Mouse (Mus musculus) cerebellum, postnatal 10 days (tissue): ENCODE data around the gene Abl2.
"Not testable (repeated sequence)": the region's sequence is repeated elsewhere in the genome, so short reads cannot be mapped to it uniquely, and the experiment has no call there.

Experiments used
- DNase-seq, 2 experiments: peaks; one replicate each; pipeline ENCODE4 v3.0.0; 2021; ENCODE audit warnings: mixed read lengths in 2 of 2

Gene Abl2

GRCm38 (mm10) chr1:156558024-156558930 lies at the start of gene Abl2:
Abl2 (plus strand) TSS chr1:156558786.
- peak; percentile 94 to 96 for DNase-seq

GRCm38 (mm10) chr1:156520136-156520780 lies 38.3 kb upstream of the Abl2 start:
- DNase-seq: no peak

- DNase-seq: peak; percentile 13 to 19
These were observed 36.6 kb upstream of the Abl2 start for GRCm38 (mm10) chr1:156521796-156522517.

- DNase-seq: not testable (repeated sequence)
These were observed 34.7 kb upstream of the Abl2 start, which contains the start of gene Gm10031 for GRCm38 (mm10) chr1:156523842-156524241. Gm10031 (plus strand) TSS chr1:156524012.

- DNase-seq: not testable (repeated sequence)
These were observed 26.0 kb upstream of the Abl2 start for GRCm38 (mm10) chr1:156532476-156533175.

DNA sequence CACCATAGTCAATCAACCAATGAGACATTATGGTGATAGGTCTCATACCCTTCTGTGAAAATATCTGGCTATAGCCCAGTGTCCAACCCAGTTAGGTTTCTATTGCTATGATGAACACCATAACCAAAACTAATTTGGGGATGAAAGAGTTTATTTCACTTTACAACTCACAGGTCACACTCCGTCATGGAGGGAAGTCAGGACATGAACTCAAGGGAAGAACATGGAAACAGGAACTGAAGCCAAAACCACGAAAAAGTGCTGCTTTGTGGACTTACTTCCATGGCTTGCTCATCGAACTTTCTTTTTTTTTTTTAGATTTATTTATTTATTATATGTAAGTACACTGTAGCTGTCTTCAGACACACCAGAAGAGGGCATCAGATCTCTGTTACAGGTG lies 25.1 kb upstream of the Abl2 start:
- no peak for DNase-seq

DNA sequence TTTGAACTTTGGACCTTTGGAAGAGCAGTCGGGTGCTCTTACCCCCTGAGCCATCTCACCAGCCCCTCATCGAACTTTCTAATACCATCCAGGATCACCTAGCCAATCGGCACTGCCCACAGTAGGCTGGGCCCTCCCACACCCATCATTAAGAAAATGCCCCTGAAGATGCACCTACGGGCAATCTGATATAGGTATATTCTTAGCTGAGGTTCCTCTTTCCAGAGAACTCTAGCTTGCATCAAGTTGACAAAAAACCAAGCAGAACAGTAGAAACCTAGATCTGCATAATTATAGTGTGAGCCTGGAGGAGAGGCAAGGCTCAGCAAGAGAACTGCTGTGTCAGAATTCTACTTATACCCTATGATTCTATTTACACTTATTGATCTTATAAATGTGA lies 24.7 kb upstream of the Abl2 start:
- DNase-seq: no peak

DNA sequence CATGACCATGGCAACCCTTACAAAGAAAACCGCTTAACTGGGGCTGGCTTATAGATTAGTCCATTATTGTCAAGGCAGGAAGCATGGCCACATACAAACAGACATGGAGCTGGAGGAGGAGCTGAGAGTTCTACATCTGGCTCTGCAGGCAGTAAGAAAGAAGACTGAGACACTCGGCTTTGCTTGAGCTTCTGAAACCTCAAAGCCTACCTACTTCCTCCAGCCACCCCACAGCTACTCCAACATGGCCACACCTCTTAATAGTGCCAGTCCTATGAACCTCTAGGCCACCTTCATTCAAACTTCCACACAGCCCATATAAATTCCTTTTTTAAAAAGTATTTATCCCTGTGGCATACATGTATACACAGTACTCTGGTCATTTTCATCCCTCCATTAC lies 21.6 kb upstream of the Abl2 start:
- DNase-seq: no peak

DNA sequence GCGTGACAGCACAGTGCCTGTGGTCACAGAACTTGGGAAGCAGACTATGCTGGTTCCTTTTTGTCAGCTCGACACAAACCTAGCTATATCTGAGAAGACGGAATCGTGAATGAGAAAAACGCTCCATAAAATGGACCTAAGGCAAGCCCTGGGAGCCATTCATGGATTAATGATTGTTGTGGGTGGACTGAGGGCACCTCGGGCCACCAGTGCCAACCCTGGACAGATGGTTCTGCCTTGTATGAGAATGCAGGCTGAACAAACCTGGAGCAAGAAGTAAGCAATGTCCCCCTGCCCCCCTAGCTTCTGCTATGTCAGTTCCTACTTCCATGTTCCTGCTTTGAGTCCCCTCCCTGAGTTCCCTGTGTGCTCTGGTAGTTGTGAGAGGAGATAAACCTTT lies 20.9 kb upstream of the Abl2 start:
- peak in 1 of 2 experiments; percentile 17 for DNase-seq

GRCm38 (mm10) chr1:156538382-156538781 lies 20.2 kb upstream of the Abl2 start:
- DNase-seq: no peak

DNA sequence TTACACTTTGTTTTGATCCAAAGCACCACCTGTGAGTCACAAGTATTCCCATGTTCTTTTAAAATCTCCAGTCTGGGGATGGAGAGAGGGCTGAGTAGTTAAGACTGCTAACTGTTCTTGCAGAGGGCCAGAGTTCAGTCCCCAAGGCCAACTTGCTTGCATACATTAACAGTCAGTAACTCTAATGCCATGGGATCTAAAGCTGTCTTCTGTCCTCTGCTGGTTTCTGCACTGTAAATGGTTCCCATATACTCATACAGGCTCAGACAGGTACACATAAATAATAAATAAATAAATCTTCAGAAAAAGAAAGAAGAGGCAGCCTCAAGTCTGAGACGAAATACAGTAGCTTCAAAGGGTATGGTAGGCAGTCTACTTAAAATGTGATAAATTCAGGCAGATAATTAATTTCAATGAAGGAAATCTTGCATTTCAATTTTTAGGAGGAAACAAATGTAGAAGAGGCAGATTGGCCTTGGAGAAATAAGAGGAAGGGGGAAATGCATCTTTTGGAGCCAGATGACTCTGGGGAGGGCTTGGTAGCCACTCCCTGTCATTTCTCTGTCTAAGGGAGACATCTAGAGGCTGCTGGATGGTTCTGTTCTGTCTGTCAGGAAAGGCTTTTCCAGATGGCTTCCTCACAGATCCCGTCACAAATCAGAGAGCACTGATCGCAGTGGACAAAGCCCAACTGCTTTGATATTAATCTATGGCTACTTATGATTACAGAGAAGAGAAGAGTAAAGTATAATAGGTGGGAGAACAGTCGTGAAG lies 18.6 kb upstream of the Abl2 start:
- DNase-seq: peak; percentile 54 to 60

- no peak for DNase-seq
These were observed 14.6 kb upstream of the Abl2 start for GRCm38 (mm10) chr1:156543999-156544398.

DNA sequence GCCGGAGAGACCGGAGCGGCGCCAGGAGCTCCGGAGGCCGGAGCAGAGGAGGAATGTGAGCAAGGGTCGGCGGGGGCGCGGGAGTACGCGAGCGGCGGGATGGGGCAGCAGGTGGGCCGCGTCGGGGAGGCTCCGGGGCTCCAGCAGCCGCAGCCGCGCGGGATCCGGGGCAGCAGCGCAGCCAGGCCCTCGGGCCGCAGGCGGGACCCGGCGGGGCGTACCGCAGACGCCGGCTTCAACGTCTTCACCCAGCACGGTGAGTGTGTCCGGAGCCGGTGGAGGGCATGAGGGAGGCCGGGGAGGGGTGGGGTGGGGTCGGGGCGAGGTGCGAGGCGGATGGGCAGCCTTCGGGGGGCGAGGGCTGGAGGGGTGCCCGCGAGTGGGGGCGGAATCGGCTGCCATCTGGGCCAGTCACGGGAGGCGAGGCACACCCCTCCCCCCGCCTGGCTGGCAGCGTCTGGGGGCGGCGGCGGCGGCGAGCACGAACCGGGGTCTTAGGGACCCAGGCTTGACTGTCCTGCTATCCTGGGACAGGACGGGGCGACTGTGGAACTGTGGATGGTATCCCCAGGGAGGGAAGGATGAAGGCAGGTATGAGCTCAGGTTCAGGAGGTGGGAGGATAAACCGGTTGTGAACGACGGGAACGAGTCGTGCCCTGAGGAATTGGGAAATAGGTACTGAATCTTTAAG lies 509 bp downstream of the Abl2 start:
- DNase-seq: peak; percentile 93 to 94

GRCm38 (mm10) chr1:156559641-156560020 lies 1.0 kb downstream of the Abl2 start:
- peak; percentile 46 to 56 for DNase-seq

DNA sequence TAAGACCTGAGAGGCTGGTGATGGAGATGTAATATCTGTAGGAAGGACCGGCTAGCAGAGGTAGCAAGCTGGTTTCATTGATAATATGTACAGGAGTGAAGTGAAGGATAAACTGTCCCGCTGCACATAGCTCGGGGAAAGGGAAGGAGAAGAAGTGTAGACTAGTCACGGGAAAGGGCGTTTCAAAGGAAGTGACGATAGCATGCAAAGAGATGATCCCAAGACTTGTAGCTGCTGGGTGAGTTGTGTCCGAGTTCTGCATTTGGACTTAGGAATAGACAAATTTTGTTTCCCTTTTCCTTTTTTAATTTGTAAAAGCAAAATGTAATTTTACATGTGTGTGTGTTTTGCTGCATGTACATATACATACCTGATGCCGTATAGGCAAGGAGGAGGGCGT lies 1.9 kb downstream of the Abl2 start:
- no peak for DNase-seq

DNA sequence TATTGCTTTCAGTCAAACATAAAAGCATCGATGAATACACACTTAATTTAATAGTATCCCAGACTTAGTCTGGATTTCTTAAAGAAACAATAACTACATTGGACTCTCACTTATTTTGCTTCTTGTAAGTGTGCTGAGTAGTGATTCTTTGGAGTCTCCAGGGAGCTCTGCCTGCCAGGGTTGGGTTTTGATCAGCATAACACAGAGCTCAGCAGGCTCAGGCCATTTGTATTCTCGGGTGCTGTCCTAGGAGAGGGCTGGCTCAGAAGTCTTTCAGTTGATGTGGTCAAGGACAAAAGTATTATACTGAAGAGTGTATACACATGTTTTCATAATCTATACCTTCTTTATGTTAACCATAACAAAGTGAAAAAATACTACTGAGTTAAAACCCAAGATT lies 6.7 kb downstream of the Abl2 start:
- DNase-seq: no peak

DNA sequence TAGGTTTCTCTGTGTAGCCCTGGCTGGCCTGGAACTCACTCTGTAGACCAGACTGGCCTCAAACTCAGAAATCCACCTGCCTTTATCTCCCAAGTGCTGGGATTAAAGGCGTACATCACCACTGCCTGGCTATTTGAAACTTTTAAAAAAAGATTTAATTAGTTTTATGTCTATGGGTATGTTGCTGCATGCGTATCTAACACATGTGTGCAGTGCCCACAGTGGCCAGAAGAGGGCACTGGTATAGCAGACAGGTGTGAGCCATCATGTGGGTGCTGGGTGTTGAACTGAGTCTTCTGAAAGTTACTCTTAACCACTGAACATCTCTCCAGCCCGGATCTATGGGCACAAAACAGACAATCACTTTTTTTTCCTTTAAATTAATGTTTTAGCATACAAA lies 7.5 kb downstream of the Abl2 start:
- peak; percentile 47 to 59 for DNase-seq

- no peak for DNase-seq
These were observed 11.0 kb downstream of the Abl2 start for GRCm38 (mm10) chr1:156569615-156570014.

DNA sequence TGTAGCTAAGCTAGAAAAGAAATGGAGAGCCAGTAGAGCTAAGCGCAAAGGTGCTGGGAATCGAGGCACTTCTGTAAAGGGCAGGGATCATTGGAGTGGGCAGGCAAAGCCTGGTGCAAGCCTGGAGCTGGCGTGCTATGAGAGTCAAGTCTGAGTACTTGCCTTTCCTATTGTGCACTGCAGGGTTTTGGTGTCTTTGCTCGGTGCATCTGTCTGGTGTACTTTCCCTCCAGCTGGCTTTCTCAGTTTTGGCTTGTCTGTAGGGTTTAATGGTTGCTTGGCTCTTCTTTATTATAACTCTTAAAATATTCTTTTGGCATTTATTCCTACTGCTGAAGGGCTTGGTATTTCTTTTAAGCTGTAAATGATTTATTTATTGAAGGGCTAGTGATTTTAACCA lies 14.4 kb downstream of the Abl2 start:
- DNase-seq: no peak

DNA sequence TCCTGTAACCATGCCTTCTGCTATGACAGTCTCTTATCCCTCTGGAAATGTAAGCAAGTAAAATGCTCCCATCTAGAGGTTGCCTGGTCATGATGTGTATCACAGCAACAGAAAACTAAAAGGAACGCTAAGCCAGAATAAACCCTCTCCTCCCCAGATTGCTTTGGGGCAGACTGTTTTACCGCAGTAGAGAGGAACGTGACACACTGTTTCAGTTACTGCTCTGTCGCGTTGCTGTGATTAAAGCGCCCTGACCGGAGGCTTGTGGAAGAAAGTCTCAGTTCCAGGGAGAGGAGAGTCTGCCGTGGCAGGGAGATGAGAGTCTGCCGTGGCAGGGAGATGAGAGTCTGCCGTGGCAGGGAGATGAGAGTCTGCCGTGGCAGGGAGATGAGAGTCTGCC lies 22.6 kb downstream of the Abl2 start:
- no peak for DNase-seq

GRCm38 (mm10) chr1:156584175-156584574 lies 25.6 kb downstream of the Abl2 start:
- DNase-seq: peak in 1 of 2 experiments; percentile 25
